Mouse (Mus musculus): ENCODE results near the gene Lrrc8a. TPM values are rescaled to one million over a fixed set of nuclear protein-coding genes. Genes with fewer than 3 reads are reported as not detected.

Gene Lrrc8a
- total RNA-seq, 2 experiments from 2014 or later = 18.5 to 19.8 TPM

DNA sequence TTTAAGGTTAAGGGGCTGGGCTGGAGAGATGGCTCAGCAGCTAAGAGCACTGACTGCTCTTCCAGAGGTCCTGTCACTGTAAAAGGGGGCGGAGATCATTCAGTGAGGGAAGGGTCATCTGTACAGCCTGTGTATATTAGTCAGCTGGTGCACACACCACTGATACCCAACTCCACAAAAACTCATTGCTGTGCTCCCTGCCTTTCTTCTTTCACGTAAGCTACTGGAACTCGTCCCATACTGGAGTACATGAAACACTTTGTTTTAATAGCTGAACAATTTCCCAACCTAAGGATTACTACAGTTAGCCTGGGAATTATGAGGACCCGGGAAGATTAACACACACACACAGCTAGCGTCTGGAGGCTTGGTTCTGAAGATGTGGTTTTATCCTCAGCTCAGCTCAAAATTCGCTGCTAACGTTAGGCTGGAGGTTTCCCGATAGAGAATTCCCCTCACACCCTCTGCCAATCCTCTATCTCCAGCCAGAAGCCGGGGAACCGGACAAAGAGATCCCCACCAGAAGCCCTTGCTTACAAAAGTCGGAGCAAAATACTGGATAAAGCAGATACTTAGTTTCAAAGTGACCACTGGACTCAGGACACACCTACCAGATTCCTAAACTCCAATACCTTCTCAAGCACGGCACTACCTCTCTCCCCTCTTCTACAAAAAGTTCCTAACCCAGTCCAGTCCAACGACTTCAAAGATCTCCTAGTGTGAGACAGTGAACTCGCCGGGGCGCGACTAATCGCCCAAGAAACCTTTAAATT, 903 bp upstream of the Lrrc8a start:
- intact Hi-C loops (cut with DNase I) = loop anchor here (2.0 kb wide), 1 partner anchor 30 kb away; no protein-coding TSS in a partner anchor
- no peak for DNase-seq

DNA sequence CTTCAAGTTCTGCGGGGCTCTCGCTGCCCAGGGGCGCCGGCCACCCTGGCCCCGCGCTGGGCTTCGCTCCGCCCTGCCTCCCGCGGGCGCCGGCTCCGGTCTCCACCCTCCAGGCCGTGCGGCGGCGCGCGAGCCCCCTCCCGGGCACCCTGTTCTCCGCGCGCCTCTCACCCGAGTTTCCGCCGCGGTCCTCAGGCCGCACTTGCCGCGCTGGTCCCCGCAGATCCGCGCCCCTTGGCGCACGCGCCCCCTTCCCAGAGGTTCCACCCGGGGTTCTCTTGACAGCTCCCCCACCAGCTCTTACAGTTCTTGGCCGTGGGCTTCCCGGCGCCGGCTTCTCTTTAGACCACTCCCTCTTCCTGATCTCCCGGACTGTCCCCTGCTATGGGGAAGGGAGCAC, 366 bp downstream of the Lrrc8a start:
- intact Hi-C loops (cut with DNase I) = loop anchor here (2.0 kb wide), 2 partner anchors 31 kb away; no protein-coding TSS in a partner anchor
- DNase-seq = peak; percentile 58 to 66

DNA sequence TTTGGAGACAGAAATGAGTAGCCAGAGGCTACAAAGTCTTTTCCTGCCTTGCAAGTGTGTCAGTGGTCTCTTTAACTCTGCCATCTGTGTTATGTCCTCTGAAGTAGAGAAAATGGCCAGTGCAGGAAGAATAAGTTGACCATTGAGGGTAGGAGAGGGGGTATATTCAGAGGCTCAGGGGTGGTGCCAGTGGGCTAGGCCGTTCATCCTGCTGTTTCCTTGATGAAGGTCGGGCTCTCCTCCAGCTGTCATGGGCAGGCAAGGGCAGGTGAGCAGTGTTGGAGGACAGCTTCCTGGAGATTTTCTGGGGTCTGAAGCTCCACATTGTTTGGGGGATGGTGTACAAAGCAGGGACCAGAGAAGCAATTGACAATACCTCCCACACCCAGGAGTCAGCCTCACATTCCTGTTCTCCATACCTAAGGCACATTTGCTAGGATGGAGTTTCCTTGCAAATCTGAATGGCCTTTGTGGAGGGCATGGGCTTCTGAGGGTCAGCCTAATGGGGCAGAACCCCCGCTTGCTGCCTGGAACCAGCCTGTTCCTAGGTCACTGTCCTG, 1.5 kb downstream of the Lrrc8a start:
- intact Hi-C loops (cut with DNase I) = loop anchor here (2.0 kb wide), 1 partner anchor 30 kb away; no protein-coding TSS in a partner anchor
- DNase-seq = no peak

DNA sequence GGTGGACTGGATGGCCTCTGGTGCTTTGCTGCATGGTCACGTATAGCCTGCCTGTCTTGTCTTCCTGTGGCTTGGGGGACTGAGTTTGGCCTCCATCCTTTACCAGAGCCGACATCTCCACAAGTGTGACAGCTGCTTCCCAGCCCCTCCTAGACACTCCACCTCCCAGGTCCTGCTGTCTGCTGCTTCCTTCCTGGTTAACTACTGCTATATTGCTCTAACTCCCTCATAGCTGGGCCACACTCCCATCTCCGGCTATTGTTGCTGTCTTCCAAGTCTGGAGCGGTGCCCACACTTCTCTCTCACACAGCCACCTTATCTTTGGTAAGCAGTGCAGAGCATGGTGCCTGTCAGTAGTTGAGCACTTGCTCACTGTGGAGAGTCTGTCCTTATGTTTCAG, 2.3 kb downstream of the Lrrc8a start:
- intact Hi-C loops (cut with DNase I) = loop anchor here (2.0 kb wide), 1 partner anchor 29 kb away; no protein-coding TSS in a partner anchor
- DNase-seq = no peak

DNA sequence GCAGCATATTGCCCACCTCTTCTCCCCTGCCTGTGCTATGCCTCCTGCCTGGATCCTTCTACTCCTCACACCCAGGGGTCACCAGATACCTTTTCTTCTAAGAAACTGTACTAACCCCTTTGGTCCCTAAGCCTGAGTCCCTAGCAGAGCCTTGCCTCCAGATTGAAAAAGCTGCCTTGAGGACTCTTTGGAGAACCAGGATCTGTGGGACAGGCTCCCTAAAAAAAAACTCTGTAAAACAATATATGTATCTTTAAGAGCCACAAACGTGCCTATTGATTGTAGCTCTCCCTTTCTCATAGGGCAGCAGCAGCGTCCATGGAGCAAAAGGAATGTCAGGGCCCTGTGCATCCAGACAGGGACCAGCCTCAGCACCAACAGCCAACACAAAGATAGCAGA, 2.8 kb downstream of the Lrrc8a start, which contains the start of gene Gm28035:
TSS of gene Gm28035 (plus strand) at position 301 of the 400 bp plus-strand sequence.
- DNase-seq = no peak
- intact Hi-C loops (cut with DNase I) = no loop called here

DNA sequence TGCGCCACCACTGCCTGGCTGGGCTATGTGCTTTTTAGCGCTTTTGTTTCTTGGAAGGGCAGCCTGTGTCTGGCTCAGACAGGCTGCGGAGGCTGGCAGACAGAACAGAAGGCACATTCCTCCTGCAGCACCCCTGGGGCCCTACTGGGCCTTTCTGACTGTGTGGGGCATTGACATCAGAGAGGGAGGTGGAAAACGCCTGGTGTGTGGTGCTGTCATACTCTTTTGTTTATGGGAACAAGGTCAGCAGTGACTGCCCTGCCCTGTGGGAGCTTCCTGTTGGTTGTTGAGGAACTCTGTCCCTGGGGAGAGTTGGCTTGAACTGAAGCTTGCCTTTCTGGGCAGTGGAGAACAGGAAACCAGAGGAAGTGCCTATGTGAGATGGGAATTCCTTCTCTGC, 5.0 kb downstream of the Lrrc8a start:
- intact Hi-C loops (cut with DNase I) = no loop called here

DNA sequence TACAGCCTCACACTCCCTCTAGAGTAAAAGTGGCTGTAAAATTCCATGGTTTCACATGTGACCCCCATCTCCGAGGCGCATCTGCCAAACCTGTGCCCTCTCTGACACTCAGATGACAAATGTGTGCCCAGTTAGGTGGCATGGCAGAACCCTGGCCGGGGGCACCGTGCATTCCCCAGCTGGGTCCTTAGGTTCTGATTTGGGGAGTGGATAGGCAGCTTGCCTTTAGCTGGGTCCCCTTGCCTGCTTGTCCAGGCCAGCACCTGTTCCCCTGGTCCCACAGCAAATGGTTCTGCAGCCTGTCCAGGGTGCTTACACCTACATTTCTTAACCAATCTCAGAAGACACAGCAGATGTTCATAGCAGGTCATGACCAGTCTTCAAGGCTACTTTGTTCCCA, 5.9 kb downstream of the Lrrc8a start:
- peak in 1 of 2 experiments; percentile 7 for DNase-seq
- intact Hi-C loops (cut with DNase I) = no loop called here

More for the DNA sequence above, 5.0 kb downstream of the Lrrc8a start:
- DNase-seq = peak; percentile 42 to 46

DNA sequence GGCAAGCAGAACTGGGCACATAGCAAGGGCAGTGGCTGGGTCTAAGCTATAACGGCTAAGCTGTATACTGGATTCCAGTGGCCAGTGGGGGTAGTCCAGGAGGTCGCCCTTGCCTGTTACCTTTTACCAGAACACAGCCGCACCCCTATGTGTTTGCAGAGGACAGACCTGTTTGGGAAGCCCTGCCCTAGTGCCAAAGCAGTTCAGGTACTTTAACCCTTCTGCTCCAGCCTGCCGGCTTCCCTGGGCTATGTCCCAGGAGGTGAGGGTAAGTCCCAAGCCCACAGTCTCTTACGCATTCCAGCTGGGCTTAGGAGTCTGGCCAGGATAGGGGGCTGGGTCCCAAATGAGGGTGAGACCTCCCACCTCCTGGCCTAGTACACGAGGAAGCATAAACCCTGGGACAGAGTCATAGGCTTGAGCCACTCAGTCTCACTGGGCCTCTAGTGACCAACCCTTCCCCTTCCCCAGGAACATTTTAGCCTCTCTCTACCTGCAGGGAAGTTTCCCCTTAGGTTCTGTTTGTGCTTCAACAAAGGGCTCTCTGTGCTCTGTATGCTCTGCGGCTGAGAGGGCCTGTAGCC, 7.2 kb downstream of the Lrrc8a start:
- DNase-seq = peak in 1 of 2 experiments; percentile 2
- intact Hi-C loops (cut with DNase I) = no loop called here

DNA sequence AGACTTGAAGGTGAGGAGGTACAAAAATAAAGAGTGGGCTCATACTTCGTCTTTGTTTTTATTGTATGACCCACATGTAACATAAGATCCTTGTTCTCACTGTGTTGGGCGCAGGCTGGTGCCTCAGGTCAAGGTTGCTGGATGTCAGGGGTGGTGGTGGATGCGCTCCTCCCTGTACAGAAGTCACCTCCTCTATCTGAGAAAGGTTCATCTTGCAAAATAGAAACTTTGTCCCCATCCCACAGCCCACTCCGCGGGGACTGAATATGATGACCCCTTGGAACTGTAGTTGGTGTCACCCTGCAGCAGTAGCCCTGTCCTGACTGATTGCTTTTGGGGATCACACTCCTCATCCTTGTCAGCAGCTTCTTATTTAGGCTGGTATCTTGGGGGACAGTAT, 9.5 kb downstream of the Lrrc8a start:
- intact Hi-C loops (cut with DNase I) = no loop called here
- no peak for DNase-seq

DNA sequence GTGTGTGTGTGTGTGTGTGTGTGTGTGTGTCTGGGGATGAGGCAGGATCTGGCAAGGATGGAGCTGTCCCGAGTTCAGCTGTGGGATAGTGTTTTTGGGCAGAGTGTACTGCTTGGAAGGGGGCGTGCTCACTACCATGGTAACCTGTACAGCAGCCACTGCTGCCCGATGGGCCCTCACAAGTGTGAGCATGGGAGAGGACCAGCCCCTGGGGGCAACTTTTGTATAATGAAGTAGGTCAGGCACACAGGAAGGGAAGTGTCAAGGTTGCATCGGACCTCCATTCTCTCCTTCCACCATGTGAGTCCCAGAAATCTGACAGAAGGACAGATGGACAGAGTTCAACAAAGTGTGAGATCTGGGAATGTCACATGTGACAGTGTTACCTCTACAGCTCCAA, 10.2 kb downstream of the Lrrc8a start:
- intact Hi-C loops (cut with DNase I) = no loop called here
- DNase-seq = no peak

DNA sequence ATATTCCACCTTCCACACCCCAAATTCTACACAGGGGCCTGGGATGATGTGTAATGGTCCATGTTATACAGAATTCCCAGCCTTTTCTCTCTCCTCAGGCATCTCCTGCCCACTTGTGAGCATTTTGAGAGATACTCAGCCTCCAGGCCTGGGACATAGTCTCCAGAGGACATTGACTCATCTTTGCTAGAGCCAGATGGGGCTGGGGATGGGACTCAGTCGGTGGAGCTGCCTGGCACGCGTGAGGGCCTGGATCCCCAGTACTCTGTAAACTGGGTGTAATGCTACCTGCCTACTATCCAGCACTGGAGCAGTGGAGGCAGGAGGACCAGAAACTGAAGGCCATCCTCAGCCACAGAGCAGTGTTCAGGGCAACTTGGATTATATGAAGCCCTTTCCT, 11.7 kb downstream of the Lrrc8a start:
- intact Hi-C loops (cut with DNase I) = no loop called here
- DNase-seq = no peak

DNA sequence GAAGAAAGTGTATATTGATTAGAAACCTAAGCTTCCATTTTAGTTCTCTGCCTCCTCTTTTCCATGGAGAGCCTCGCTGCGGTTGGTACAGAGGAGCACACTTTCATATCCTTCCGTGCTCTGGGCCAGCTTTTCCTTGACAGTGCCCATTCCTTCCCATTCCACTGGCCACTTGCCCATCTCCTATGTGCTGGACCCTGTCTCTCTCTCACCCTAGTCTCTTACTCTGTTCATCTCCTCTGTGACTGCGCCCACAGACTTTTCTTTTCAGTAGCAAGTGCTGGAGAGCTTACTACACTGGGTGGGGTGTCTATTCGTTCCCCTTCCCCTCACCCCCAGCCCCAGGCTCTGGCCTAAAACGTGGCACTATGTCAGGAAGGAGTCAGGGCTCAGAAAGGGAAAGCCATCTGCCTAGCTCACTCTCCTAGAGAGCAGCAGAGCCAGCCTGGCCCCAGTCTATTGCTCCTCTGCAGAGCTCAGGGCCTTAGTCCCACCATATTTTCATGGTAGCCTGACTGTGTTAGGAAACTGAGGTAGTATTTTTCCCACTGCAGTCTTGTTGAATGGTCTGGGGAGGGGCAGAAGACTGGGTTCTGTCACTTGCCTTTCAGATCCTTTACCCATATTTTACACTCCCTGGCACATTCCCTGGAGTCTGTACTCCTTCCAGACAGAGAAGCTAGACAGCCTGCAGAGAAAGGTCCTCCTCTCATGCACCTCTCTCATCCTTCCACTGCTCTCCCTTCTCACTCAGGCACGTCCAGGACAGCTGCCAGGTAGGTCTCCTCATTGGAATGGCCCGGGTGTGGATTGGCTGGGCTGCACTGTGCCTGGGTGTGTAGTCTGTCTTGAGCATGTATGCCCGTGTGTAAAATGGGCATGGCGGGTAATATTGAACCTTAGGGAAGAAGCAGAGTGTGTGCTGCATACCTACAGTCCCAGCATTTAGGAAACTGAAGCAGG, 12.9 kb downstream of the Lrrc8a start:
- DNase-seq = no peak
- intact Hi-C loops (cut with DNase I) = no loop called here

DNA sequence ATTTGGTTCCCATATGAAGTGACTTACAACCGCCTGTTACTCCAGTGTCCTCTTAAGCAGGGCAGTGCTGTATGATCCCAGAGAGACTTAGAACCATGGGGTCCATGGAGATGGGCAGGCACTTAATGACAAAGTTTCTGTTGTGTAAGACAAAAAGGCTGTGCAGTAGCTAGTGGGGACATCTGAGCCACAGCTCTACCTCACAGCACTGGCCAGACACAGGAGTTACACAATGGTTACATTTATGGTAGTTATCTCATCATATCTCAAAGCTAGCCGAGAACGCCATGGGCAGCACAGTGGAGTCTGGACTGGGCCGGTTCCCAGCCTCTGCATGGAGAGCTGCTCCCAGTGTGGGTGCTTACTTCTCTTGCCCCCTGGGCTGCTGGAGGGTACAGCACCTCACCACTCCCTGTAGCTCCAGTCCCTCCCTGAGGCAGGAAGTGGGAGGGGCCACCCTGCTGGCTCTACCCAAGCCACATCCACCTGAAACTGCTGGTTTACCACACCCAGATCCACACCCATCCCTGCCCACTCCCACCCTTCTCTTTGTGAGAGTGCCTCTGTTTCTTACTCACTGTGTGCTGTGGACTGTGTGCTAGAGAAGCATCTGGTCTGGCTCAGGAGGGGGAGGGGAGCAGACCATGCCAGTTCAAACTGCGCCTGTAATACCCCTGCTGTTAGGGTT, 14.0 kb downstream of the Lrrc8a start:
- DNase-seq = no peak

DNA sequence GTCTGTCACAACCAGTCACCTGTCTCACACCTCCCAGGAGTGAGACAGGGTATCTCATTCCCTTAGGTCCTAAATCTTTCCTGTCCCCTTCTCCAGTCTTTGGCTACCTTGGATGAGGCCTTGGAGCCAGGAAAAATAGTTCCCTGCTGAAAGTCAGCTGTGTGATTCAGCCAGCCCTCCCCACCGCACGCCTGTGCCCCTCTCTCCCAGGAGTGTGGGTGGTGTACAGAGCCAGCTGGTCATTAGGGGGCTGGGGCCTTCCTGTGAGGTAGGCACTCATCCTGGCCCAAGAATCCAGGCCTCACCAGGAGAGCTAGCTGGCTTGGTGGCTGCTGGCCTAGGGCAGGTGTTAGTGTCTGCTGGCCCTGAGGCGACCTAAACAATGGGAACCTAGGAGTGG, 15.0 kb downstream of the Lrrc8a start:
- intact Hi-C loops (cut with DNase I) = no loop called here
- DNase-seq = no peak

More for the DNA sequence above, 14.0 kb downstream of the Lrrc8a start:
- intact Hi-C loops (cut with DNase I) = no loop called here

DNA sequence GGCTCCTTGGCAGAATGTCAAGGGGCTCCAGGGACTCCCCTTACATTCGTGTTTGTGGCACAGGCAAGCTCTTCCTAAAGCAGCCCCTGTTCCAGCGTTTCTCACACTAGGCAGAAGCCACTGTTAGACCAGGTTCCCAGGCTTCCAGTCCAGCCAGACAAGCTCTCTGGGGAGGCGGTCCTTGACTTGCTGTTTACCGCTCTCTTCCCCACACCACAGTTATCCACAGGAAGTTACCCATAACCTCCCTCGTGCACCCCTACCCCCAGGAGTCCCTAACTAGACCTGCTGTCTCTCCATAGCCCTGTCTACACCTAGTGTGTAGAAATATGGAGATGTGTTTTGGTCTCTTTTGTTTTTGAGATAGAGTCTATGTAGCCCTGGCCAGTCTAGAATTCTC, 16.3 kb downstream of the Lrrc8a start:
- no peak for DNase-seq
- intact Hi-C loops (cut with DNase I) = no loop called here

DNA sequence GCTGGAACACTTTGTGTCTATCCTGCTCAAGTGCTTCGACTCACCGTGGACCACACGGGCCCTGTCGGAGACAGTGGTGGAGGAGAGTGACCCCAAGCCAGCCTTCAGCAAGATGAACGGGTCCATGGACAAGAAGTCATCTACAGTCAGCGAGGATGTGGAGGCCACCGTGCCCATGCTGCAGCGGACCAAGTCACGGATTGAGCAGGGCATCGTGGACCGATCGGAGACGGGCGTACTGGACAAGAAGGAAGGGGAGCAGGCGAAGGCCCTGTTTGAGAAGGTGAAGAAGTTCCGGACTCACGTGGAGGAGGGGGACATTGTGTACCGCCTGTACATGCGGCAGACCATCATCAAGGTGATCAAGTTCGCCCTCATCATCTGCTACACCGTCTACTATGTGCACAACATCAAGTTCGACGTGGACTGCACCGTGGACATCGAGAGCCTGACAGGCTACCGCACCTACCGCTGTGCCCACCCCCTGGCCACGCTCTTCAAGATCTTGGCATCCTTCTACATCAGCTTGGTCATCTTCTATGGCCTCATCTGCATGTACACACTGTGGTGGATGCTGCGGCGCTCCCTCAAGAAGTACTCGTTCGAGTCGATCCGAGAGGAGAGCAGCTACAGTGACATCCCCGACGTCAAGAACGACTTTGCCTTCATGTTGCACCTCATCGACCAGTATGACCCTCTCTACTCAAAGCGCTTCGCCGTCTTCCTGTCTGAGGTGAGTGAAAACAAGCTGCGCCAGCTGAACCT, 18.3 kb downstream of the Lrrc8a start:
- intact Hi-C loops (cut with DNase I) = no loop called here

DNA sequence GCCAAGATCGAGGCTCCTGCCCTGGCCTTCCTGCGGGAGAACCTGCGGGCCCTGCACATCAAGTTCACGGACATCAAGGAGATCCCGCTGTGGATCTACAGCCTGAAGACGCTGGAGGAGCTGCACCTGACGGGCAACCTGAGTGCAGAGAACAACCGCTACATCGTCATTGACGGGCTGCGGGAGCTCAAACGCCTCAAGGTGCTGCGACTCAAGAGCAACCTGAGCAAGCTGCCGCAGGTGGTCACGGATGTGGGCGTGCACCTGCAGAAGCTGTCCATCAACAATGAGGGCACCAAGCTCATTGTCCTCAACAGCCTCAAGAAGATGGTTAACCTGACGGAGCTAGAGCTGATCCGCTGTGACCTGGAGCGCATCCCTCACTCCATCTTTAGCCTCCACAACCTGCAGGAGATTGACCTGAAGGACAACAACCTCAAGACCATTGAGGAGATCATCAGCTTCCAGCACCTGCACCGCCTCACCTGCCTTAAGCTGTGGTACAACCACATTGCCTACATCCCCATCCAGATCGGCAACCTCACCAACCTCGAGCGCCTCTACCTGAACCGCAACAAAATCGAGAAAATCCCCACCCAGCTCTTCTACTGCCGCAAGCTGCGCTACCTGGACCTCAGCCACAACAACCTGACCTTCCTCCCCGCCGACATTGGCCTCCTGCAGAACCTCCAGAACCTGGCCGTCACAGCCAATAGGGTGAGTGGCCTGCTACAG, 19.3 kb downstream of the Lrrc8a start:
- no peak for DNase-seq
- intact Hi-C loops (cut with DNase I) = no loop called here

More for the DNA sequence above, 18.3 kb downstream of the Lrrc8a start:
- no peak for DNase-seq

DNA sequence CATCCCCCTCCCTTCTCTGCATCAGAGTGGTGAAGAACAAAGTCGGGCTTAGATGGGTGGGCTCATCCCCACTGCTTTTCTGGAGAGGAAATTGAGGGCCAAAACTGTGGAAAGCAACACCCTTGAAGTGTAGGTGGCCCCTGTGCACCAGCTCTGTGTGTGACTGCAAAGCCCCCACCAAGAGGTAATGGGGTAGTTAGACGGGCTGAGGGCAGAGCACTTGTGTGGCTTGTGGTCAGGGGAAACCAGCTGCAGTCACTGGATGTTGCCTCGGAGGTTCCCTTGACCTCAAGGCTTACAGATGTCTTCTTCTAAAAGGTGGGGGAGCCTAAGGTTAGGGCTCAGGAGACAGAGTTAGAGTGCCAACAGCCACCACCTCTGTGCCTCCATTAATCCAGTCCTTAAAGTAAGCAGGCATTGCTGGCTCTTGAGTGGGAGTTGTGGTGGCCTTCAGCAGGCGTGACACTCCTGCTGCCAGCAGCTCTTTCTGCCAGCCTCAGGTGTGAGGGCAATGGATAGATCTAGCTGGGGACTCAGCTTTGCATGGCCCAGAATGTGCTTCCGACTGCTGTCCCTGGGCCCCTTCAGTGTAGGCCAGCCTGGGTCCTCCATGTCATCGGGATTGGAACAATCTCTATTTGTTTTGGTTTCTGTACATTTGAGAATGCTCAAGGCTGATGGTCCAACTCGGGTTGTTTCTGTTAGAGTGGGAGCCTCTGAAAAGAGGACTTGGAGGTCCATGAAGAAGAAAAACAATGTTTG, 20.4 kb downstream of the Lrrc8a start:
- intact Hi-C loops (cut with DNase I) = no loop called here
- no peak for DNase-seq

All from gastrocnemius, postnatal 36 days (tissue).